Mouse (Mus musculus): ENCODE results near the gene Nabp1.
"Not testable (repeated sequence)": the region's sequence is repeated elsewhere in the genome, so short reads cannot be mapped to it uniquely, and the experiment has no call there.

Gene Nabp1

GRCm38 (mm10) chr1:51480386-51480785 is 2.2 kb upstream of the Nabp1 start:
- DNase-seq = peak; percentile 21

DNA sequence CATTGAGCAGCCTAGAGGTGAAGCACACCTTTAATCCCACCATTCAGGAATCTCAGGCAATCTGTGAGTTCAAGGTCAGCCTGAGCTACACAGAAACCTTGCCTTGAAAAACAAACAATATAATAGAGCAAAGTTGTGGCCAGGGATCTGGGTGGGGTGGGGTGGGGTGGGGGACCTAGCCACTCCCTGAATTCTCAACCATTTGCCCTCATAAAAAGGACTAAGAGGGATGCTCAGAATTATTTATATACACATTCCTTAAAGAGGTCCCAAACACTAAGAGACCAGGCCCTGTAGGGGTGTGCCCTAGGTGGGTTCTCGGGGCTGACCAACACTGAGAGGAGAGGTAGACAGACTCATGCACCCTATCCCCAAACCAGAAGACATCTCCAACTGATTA is 1.5 kb upstream of the Nabp1 start:
- DNase-seq = no peak

GRCm38 (mm10) chr1:51479027-51479329 is 753 bp upstream of the Nabp1 start:
- no peak for DNase-seq

DNA sequence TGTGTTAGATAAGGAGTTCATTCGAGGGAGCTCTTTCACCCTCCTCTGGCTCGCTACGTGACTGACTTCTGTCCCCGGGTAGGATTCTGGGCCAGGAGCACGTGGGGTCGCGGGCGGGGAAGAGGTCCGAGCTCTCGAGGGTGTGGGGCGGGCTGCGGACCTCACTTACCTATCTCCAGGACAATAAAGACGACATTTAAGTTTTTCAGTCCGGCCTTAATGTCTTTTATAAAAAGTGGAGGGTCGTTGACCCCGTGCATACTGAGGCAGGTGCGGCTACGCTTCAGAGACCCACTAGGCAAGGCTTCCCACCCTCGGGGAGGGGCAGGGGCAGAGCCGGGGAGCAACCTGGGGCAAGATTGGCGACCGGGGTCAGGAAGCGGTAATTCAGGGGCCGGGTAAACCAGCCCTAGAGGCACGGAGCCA is 556 bp downstream of the Nabp1 start:
- DNase-seq = peak; percentile 40

- no peak for DNase-seq
Observed at GRCm38 (mm10) chr1:51476405-51476804, 1.8 kb downstream of the Nabp1 start.

- no peak for DNase-seq
Observed at GRCm38 (mm10) chr1:51468077-51468476, 10.1 kb downstream of the Nabp1 start.

DNA sequence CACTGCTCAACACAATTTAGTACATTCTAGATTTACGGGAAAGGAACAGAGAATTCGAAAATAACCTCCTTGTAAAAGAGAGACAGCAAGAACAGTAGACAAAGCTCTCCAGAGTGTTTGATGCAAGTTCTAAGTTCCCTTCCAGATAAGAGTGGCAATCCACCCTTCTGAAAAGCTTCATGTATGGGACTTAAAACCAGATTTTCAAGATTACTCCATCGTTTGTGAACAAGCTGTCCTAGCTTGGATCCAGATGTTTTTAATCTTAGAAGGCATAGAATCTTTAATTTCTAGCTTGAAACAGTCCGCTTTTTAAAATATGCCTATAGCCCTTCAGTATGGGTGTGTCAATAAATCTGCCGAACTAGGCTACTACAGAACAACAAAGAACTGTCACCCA is 11.0 kb downstream of the Nabp1 start:
- no peak for DNase-seq

- DNase-seq = no peak
Observed at GRCm38 (mm10) chr1:51466385-51466784, 11.8 kb downstream of the Nabp1 start.

- no peak for DNase-seq
Observed at GRCm38 (mm10) chr1:51465285-51465684, 12.9 kb downstream of the Nabp1 start.

DNA sequence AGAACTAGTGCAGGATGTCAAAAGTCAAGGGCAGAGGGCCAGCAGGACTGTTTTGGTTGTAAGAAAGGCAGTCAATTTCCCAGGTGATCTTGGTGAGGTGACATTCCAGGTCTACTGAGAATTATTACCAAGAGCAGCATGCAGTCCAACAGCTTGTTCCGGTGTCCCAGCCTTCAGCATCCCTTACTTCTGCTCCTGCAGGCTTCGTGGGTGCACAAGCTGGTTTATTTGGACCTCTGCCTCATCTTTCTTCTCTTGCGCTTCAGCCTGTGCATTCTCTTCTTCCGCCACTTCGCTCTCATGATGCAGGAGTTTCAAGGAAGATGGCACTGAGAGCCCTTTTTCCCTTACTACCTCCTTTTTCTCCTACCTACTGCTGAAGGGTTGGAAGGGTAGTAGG is 15.2 kb downstream of the Nabp1 start:
- DNase-seq = no peak

DNA sequence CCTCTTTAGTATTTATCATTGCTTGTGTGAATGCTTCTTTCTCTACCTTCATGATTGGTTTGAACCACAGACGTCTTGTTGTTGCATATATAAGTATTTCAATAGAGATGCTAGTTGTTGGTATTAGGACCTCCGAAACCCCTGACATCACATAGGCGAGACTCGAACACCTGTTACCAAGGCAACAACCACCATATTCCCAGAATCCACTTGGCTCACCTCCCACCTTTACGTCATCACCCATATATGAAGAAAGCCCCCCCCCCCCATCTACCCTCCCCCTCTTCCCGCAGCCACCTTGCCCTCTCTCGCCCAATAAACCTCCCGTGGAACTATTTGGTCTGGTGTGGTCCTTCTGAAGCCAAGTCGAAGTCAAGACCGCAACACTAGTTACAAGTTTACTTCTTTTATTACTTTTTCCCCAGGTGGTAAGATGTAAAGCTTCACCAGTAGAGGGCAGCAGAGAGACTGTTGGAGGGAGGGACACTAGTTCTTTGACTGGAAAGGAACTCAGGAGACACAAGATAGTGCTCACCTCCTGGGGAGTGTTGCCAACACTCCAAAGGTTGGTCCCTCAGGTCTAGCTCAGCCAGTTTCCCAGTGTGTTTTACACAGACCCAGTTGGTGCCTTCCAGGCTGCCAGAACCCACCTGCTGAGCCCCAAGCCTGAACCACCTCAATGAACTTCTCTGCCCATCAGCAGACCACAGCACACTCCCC is 19.3 kb downstream of the Nabp1 start:
- peak; percentile 43 for DNase-seq

DNA sequence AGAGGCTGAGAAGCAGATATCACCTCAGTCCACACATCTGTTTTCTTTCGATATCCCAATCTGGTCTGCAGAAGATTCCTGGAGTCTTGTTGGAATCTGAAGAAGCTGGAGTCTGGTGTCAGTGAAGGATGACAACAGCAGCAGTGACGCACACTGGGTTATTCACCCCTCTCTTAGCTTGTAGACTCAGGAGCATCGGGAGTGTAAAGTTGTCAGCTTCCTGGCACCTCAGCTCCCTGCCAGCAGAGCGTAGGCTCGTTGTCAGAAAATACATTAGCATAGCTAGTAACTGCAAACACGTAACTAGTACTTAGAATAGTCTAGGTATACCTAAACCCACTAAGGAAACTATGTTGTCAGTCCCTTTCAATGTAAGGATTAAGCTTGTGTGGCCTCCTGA is 20.1 kb downstream of the Nabp1 start:
- DNase-seq = no peak

GRCm38 (mm10) chr1:51457249-51457648 is 21.0 kb downstream of the Nabp1 start:
- DNase-seq = no peak

DNA sequence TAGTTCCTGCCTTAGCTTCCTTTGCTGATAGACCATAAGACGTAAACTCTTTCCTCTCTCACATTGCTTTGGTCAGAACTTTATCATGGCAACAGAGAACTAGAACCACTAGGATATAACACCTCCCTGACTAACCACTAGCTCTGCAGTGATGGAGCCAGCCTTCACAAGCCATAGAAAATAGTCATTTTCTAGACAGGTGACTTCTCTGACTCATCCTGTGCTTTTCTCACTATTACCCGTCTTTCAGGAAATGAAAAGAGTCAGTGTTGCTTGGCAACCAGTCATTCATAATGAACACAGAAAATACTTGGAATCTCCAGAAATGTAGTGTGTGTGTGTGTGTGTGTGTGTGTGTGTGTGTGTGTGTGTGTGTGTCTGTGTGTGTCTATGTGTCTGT is 29.4 kb downstream of the Nabp1 start:
- DNase-seq = no peak

DNA sequence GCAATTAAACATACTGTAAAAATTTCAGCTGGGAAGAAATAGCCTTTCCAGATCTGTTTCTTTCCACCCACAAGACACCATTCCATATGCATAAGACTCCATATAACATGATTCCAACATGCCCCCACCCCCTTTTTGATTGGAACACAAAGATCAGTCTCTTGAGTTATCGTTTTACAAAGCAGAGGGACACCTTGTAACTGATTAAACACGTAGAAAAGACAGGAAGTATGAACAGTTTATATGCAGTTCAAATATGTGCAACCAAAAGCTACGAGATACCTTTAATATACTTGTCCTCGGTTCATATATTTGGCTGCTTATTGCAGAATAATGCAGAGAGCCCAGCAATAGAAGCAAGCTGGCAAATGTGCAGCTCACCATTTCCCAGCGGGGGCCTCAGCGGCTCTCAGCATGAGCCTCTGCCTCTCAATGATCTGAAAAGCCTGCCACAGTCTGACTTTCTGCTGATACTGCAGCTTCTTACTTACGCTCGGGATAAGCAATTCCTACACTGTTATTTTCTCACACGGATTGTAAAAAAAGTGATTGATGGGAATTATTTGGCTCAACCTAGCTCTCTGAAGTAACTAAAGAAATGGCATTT is 32.3 kb downstream of the Nabp1 start:
- DNase-seq = no peak

DNA sequence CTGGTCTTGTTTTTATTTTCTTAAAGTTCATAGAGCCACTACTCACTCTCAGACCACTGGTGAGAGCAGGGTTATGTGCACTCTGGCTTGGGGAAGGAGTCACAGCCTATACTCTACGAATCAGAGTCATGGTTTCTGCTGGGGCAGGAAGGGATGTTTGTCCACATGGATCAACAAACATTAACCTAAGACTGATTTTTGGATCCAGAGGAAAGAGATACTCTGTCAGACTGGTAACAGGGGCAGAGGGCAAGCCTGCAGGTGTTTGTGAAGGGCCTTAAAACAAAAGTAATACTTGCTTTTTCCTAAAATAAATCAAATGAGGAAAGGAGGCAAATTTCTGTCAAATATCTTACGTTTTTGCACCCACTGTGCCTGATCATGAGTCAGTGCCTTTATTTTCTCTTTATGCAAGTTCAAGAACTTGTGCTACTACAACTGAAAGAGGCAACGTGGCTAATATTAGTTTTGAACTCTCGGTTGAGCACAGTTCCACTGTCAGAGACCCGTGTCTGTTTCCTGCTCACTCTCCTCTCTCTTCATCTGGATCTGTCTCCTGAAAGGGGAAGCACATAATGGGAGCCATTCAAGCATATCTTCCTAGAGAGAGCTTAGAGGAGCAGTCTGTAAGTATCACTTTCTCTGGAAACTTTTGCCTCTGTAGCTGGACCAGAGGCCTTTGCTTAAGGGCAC is 32.9 kb downstream of the Nabp1 start:
- no peak for DNase-seq

DNA sequence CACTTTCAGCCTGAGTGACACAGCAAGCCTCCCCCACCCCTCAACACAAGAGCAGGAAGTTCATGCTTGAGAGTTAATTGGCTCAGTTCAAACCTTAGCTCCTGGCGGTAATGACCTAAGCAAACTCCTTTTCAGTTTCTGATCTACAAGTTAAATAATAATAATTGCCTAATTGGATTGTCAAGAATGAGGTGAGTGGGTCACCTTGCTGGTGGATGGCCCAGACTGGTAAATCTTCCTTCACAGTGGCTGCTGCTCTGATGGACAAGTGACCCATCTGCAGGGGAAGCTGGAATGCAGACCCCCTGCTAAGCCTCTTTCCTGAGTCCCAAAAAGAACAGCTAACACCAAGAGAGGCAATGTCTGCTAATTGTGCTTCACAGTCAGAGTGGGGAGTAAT is 48.5 kb downstream of the Nabp1 start:
- DNase-seq = no peak

GRCm38 (mm10) chr1:51426298-51426697 is 51.9 kb downstream of the Nabp1 start:
- no peak for DNase-seq

DNA sequence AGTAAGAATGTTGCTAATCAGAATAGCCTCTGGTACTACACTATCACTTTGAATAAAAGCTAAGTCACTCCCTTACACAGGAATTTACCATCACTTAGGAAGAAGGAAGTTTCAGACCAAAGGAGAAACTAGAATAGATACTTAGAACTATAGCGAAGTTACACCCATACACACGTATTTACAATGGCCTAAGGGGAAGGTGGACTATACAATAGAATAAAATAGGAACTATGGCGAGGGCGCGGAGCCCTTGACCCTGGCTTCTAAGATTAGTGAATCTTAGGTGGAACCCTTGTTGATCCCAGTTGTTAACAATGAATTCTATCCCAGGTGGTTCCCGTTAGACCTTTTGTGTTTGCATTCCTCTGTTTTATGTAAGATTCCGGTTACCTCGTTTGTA is 57.2 kb downstream of the Nabp1 start:
- DNase-seq = not testable (repeated sequence)

- no peak for DNase-seq
Observed at GRCm38 (mm10) chr1:51418753-51419152, 59.5 kb downstream of the Nabp1 start.

All from liver (tissue).